Mouse (Mus musculus) lung, postnatal 0 days (tissue): ENCODE results near the gene Zbtb6. TPM values are rescaled to one million over a fixed set of nuclear protein-coding genes. Genes with fewer than 3 reads are reported as not detected.
A peak's percentile ranks its signal among the peaks of the same experiment; 100 is the strongest.

Experiments used
- ATAC-seq: fragments of 200-750 bp; cut with Nextera tagmentation; 2 replicates; pipeline ENCODE4 v1.8.0; 2017; ENCODE audit warnings: moderate library complexity
- DNase-seq: peaks from one replicate; pipeline ENCODE4 v3.0.0-alpha.2; 2016; ENCODE audit warnings: low spot score
- H3K27ac ChIP-seq: fragments of 300-500 bp; sonication (generic); 2 replicates; pipeline ENCODE4 v1.5.1; 2014; ENCODE audit warnings: antibody characterized with exemption, mild to moderate bottlenecking, low read length, mixed read lengths
- H3K27me3 ChIP-seq: fragments of 300-500 bp; sonication (generic); replicated peaks from 2 replicates; pipeline ENCODE4 v1.6.1; 2014; ENCODE audit warnings: low read length, mixed read lengths; ENCODE audit not compliant: insufficient read depth
- H3K36me3 ChIP-seq: fragments of 300-500 bp; sonication (generic); 2 replicates; pipeline ENCODE4 v1.6.1; 2014; ENCODE audit warnings: low read length, mixed read lengths; ENCODE audit not compliant: insufficient read depth
- H3K4me1 ChIP-seq: fragments of 300-500 bp; sonication (generic); 2 replicates; pipeline ENCODE4 v1.6.1; 2014; ENCODE audit warnings: antibody characterized with exemption, low read depth, low read length, mixed read lengths; ENCODE audit not compliant: insufficient read depth
- H3K4me2 ChIP-seq: fragments of 300-500 bp; sonication (generic); replicated peaks from 2 replicates; pipeline ENCODE4 v1.6.1; 2014; ENCODE audit warnings: low read depth, mild to moderate bottlenecking, low read length, moderate library complexity, mixed read lengths
- H3K4me3 ChIP-seq: fragments of 300-500 bp; sonication (generic); 2 replicates; pipeline ENCODE4 v1.5.1; 2014; ENCODE audit warnings: low read depth, low read length
- H3K9ac ChIP-seq: fragments of 300-500 bp; sonication (generic); replicated peaks from 2 replicates; pipeline ENCODE4 v1.6.1; 2014; ENCODE audit warnings: low read depth, mild to moderate bottlenecking
- H3K9me3 ChIP-seq: fragments of 300-500 bp; sonication (generic); 2 replicates; pipeline ENCODE4 v1.6.1; 2016; ENCODE audit warnings: low read length, mixed read lengths
- CTCF ChIP-seq: IDR thresholded peaks from 2 replicates; pipeline ENCODE4 v1.5.1; 2016; ENCODE audit warnings: antibody characterized with exemption, mild to moderate bottlenecking
- EP300 ChIP-seq: IDR thresholded peaks from 2 replicates; pipeline ENCODE4 v1.6.1; 2016; ENCODE audit warnings: antibody characterized with exemption, mild to moderate bottlenecking, control low read depth
- WGBS: fragments of 180-500 bp; shearing (Covaris S2); extraction: QIAGEN DNeasy Blood & Tissue Kit; methylation state at CpG from one replicate; pipeline ENCODE4 v1.1.7; 2014; 5-methylcytosine and 5-hydroxymethylcytosine counted together
- polyA plus RNA-seq: library from polyadenylated mRNA; unstranded; fragments of >200 nt; fragmentation: Nextera tagmentation; extraction: Ambion mirVana; gene quantifications from 2 replicates; pipeline ENCODE4 v1.2.1, GENCODE M21; 2015

Gene Zbtb6
- polyA plus RNA-seq, result 3.1 and 3.5 TPM in 2 replicates

DNA sequence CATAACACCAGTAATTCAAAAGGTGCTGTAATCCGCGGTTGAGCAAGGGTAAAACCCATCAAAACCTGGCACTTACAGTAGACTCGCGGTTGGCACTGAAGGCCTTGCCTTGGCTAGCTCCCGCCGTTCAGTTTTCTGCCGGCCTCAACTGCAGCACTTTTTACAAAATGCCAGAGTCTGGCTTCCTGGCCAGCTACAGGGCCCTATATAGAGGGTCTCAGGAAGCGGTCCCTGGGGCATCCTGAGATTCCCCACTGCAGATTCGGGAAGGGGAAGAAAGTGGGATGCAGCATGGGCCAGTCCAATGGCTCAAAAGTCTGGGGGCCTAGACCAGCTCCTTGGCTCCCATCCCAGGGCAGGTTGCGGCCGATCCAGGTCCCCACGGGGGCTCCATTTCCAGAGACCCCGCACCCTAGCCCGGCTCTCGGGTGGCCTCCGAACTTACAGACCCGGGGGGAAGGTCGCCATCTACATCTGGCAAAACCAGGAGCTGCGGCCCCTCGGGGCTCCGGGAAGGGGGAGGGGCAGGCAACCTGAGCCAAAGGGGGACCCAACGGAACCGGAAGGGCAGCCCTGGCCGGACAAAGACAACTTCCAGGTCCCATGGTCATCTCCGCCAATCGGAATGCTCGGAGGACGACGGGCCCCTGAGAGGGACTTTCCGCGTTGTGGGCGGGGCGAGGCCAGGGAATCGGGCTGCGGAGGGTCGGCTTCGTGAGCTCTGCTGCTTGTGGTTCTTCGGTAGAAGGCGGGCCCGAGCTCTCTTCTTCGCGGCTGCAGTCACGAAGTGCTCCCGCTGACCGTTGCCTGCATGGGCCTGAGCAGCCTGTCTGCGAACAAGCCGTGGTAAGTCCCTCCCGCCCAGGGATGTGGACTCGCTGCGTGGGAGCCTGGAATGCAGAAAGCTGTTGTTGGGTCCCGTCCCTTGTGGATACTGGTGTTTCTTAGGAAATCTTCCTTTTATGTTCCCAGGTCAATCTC is at the start of gene Zbtb6, which contains the start of the genes Zbtb26 and Rabgap1:
Zbtb6 (minus strand) TSS at position 561 of the 981 bp plus-strand sequence.
Zbtb26 (minus strand) TSS at position 525 of the 981 bp plus-strand sequence.
Rabgap1 (plus strand) TSS at position 669 of the 981 bp plus-strand sequence.
- TF ChIP-seq CTCF (no peak), EP300 (peak; percentile 24; the same call in 1 of the 2 replicates)
- no peaks in the 10 kb centered on the region for H3K27me3 ChIP-seq
- H3K4me2 ChIP-seq, result peak within 1 kb of the TSS; percentile 80
- ATAC-seq, result peak; percentile 100
- under 1% methylated on average over 50 of the region's 51 CpGs for WGBS
- no peaks in the 10 kb centered on the region for H3K9me3 ChIP-seq
- peak within 1 kb of the TSS; percentile 92 for H3K4me3 ChIP-seq
- H3K36me3 ChIP-seq, result no peaks in the 10 kb centered on the region
- peak within 1 kb of the TSS; percentile 90 for H3K27ac ChIP-seq
- peak; percentile 97 for DNase-seq
- peaks cover 3% of the 10 kb centered on the region; the same call in 1 of the 2 replicates for H3K4me1 ChIP-seq
- H3K9ac ChIP-seq, result peak within 1 kb of the TSS; percentile 87

DNA sequence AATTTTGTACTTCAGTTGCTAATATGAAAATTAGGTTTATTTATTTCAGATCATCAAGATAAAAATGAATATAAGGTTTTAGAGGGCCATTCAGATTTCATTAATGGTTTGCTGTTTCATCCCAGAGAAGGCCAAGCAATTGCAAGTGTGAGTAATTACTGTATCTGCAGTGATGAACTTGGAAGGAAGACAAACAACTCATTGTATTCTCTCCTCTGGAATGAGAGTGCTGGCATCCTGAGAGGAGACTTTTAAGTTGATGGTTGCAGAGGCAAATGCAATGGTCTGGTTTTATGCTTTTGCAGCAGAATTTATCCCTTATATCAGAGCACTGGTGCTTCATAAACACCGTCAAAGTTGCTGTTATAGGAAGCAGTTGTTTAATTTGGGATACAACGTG is 46.0 kb upstream of the Zbtb6 start:
- Histone ChIP-seq H3K4me2 (no peak overlapping the region), H3K4me1 (no peaks in the 10 kb centered on the region), H3K27me3 (no peaks in the 10 kb centered on the region), H3K36me3 (peaks cover 9% of the 10 kb centered on the region; the same call in 1 of the 2 replicates), H3K9ac (no peak overlapping the region), H3K9me3 (no peaks in the 10 kb centered on the region), H3K27ac (no peak overlapping the region), H3K4me3 (no peak overlapping the region)
- ATAC-seq (no peak), DNase-seq (no peak)
- TF ChIP-seq CTCF (no peak), EP300 (no peak)
- 93% methylated on average over 2 of the region's 2 CpGs for WGBS

DNA sequence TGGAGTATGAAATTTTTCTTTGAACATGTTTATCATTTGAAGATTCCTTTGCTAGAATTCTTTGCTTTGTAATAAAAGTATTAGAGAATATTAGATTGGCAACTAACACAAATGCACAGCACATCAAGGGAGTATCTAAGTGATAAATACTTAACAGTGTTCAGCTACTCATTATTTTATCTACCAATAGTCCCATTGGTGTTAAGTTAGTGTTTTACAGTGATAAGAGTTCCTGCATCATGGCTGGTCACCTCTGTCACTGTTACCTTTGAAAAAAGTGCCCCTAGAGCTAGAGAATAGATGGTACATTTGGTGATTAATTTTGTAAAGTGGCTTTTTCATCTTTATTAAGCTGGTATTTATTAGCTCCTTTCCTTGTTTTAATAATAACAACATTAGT is 43.4 kb upstream of the Zbtb6 start:
- TF ChIP-seq EP300, result no peak
- no peak for TF ChIP-seq CTCF
- ATAC-seq, result no peak
- H3K27ac ChIP-seq, result no peak overlapping the region
- DNase-seq, result no peak
- no peaks in the 10 kb centered on the region for H3K4me1 ChIP-seq
- no peaks in the 10 kb centered on the region for H3K36me3 ChIP-seq
- no peak overlapping the region for H3K9ac ChIP-seq
- no peak overlapping the region for H3K4me3 ChIP-seq
- H3K4me2 ChIP-seq, result no peak overlapping the region
- no peaks in the 10 kb centered on the region for H3K9me3 ChIP-seq
- H3K27me3 ChIP-seq, result no peaks in the 10 kb centered on the region

DNA sequence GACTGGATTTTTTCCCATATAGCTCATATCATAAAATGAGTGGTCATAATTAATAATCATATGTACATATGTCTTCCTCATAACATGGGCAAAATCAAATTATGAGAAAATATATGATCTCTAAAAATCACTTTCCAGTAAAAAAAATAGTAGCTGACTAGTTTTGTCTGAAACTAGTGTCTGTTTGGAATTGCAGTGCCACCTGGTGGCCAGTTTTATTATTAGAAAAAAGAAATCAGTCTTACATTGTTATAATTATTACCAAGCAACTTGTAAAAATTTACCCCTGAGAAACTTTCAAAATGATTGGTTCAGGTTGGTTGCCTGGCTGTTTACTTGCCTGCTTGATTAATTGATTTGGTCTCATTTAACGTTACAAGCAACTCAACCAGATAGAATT is 42.4 kb upstream of the Zbtb6 start:
- peak; percentile 68 for DNase-seq
- no peak overlapping the region for H3K4me3 ChIP-seq
- H3K36me3 ChIP-seq, result no peaks in the 10 kb centered on the region
- no peaks in the 10 kb centered on the region for H3K4me1 ChIP-seq
- no peak overlapping the region for H3K4me2 ChIP-seq
- no peak overlapping the region for H3K9ac ChIP-seq
- TF ChIP-seq CTCF (peak; percentile 61), EP300 (no peak)
- H3K27ac ChIP-seq, result no peak overlapping the region
- H3K27me3 ChIP-seq, result no peaks in the 10 kb centered on the region
- H3K9me3 ChIP-seq, result no peaks in the 10 kb centered on the region
- 84% methylated on average over 1 of the region's 1 CpGs for WGBS
- ATAC-seq, result no peak

DNA sequence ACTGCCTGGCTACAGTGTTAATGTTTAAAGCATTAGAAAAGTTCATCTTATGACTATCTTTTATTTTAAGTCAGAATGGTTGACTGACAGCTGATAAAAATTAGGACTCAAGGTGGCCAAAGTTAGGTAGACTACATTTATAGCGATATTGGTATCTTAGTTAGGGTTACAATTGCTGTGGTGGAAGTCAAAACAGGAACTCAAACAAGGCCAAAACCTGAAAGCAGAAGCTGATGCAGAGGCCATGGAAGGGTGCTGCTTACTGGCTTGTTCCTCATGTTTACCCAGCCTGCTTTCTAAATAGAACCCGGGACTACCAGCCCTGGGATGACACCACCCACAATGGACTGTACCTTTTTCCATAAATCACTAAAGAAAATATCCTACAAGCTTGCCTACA is 41.2 kb upstream of the Zbtb6 start:
- Histone ChIP-seq H3K27ac (no peak overlapping the region), H3K27me3 (no peaks in the 10 kb centered on the region), H3K9me3 (no peaks in the 10 kb centered on the region), H3K36me3 (no peaks in the 10 kb centered on the region), H3K4me2 (no peak overlapping the region), H3K4me1 (no peaks in the 10 kb centered on the region), H3K9ac (no peak overlapping the region), H3K4me3 (no peak overlapping the region)
- TF ChIP-seq EP300 (no peak), CTCF (no peak)
- 77% methylated on average over 2 of the region's 2 CpGs for WGBS
- no peak for DNase-seq
- ATAC-seq, result no peak

DNA sequence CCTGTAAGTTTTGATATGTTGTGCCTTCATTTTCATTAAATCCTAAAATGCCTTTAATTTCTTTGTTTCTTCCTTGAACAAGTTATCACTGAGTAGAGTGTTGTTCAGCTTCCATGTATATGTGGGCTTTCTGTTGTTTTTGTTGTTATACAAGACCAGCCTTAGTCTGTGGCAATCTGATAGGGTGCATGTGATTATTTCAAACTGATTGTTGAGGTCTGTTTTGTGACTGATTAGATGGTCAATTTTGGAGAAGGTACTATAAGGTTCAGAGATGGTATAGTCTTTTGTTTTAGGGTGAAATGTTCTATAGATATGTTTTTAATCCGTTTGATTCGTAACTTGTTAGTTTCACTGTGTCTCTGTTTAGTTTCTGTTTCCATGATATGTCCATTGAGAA is 37.1 kb upstream of the Zbtb6 start:
- H3K27ac ChIP-seq, result no peak overlapping the region
- no peak for TF ChIP-seq CTCF
- TF ChIP-seq EP300, result no peak
- DNase-seq, result no peak
- H3K9ac ChIP-seq, result no peak overlapping the region
- no peaks in the 10 kb centered on the region for H3K4me1 ChIP-seq
- H3K4me3 ChIP-seq, result no peak overlapping the region
- H3K9me3 ChIP-seq, result no peaks in the 10 kb centered on the region
- no peak for ATAC-seq
- no peak overlapping the region for H3K4me2 ChIP-seq
- peaks cover 7% of the 10 kb centered on the region for H3K36me3 ChIP-seq
- 94% methylated on average over 2 of the region's 2 CpGs for WGBS
- H3K27me3 ChIP-seq, result no peaks in the 10 kb centered on the region
